Mouse (Mus musculus) embryonic facial prominence, embryonic 12.5 days (tissue): ENCODE data around the gene Uchl4. TPM values are rescaled to one million over a fixed set of nuclear protein-coding genes. Genes with fewer than 3 reads are reported as not detected.

Source experiments
- ATAC-seq: fragments of 200-750 bp; cut with Nextera tagmentation; 2 replicates; pipeline ENCODE4 v1.8.0; 2017; ENCODE audit not compliant: insufficient number of reproducible peaks, insufficient read depth, low FRiP score, low TSS enrichment
- H3K27ac ChIP-seq: fragments of 300-500 bp; sonication (generic); 2 replicates; pipeline ENCODE4 v1.5.1; 2016; ENCODE audit warnings: mild to moderate bottlenecking
- H3K27me3 ChIP-seq: fragments of 300-500 bp; sonication (generic); 2 replicates; pipeline ENCODE4 v1.6.1; 2016; ENCODE audit warnings: mild to moderate bottlenecking, moderate library complexity
- H3K36me3 ChIP-seq: fragments of 300-500 bp; sonication (generic); 2 replicates; pipeline ENCODE4 v1.6.1; 2016; ENCODE audit warnings: mild to moderate bottlenecking
- H3K4me1 ChIP-seq: fragments of 300-500 bp; sonication (generic); 2 replicates; pipeline ENCODE4 v1.6.1; 2016
- H3K4me2 ChIP-seq: fragments of 300-500 bp; sonication (generic); replicated peaks from 2 replicates; pipeline ENCODE4 v1.6.1; 2016; ENCODE audit warnings: mild to moderate bottlenecking, moderate library complexity
- H3K4me3 ChIP-seq: fragments of 300-500 bp; sonication (generic); 2 replicates; pipeline ENCODE4 v1.5.1; 2016; ENCODE audit warnings: mild to moderate bottlenecking
- H3K9ac ChIP-seq: fragments of 300-500 bp; sonication (generic); 2 replicates; pipeline ENCODE4 v1.6.1; 2016; ENCODE audit warnings: mild to moderate bottlenecking, moderate library complexity
- H3K9me3 ChIP-seq: fragments of 300-500 bp; sonication (generic); 2 replicates; pipeline ENCODE4 v1.6.1; 2016; ENCODE audit warnings: mild to moderate bottlenecking, moderate library complexity
- WGBS: fragments of 180-500 bp; shearing (Covaris S2); methylation state at CpG from one replicate; pipeline ENCODE4 v1.1.7; 2016; 5-methylcytosine and 5-hydroxymethylcytosine counted together
- polyA plus RNA-seq: library from polyadenylated mRNA; unstranded; fragments of >200 nt; fragmentation: Nextera tagmentation; extraction: Ambion mirVana; gene quantifications from 2 replicates; pipeline ENCODE4 v1.2.1, GENCODE M21; 2016

The Uchl4 gene
- polyA plus RNA-seq, 1 experiment from 2014 or later, result 3.0 TPM

GRCm38 (mm10) chr9:64216641-64217040, 18.4 kb upstream of the Uchl4 start:
- Histone ChIP-seq H3K27ac (no peak overlapping the region), H3K9me3 (no peaks in the 10 kb centered on the region), H3K4me1 (peaks cover 11% of the 10 kb centered on the region; the same call in 1 of the 2 replicates), H3K9ac (no peak overlapping the region), H3K36me3 (0 out of 2 replicates have a peak, but pooled peaks cover 5% of the 10 kb centered on the region), H3K4me2 (no peak overlapping the region), H3K27me3 (no peaks in the 10 kb centered on the region), H3K4me3 (no peak overlapping the region)
- 91% methylated on average over 2 of the region's 2 CpGs for WGBS
- ATAC-seq, result no peak

DNA sequence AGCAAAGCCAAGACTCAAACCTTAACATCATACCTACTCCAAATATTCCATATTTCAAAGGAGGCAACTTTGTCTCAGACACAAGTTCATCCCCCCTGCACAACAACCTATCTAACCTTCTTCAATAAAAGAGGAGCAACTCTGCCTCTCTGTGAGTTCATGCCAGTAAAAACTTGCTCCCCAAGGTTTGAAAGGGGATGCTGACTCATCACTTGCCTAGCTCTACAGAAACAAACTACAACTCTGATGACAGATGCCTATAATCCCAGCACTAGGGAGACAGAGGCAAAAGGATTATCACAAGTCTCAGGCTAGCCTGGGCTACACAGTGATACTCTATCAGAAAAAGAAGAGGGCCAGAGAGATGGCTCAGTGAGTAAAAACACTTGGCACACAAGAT, 17.1 kb upstream of the Uchl4 start:
- H3K9ac ChIP-seq, result no peak overlapping the region
- no peak overlapping the region for H3K27ac ChIP-seq
- no peak for ATAC-seq
- no peak overlapping the region for H3K4me3 ChIP-seq
- H3K9me3 ChIP-seq, result no peaks in the 10 kb centered on the region
- H3K36me3 ChIP-seq, result no peaks in the 10 kb centered on the region
- H3K4me1 ChIP-seq, result peaks cover 15% of the 10 kb centered on the region; the same call in 1 of the 2 replicates
- no peak overlapping the region for H3K4me2 ChIP-seq
- H3K27me3 ChIP-seq, result no peaks in the 10 kb centered on the region

DNA sequence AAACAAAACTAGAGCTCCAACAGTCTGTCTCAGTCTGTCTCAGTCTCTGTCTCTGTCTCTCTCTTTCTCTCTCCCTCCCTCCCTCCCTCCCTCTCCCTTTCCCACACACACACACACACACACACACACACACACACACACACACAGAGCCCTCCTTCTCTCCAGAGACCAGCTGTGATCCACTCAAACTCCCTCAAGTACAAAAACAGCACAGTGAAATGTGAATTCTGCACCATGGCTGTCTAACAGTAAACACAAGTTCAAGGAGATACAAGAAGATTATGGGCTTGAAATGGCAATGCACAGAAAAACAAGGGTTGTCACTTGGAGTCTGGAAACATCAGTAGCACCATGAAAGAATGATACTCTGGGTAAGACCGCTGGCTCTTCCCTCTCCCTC, 15.7 kb upstream of the Uchl4 start:
- H3K4me3 ChIP-seq, result no peak overlapping the region
- ATAC-seq, result no peak
- H3K36me3 ChIP-seq, result no peaks in the 10 kb centered on the region
- peaks cover 15% of the 10 kb centered on the region; the same call in 1 of the 2 replicates for H3K4me1 ChIP-seq
- no peak overlapping the region for H3K9ac ChIP-seq
- WGBS, result 40% methylated on average over 1 of the region's 1 CpGs
- no peak overlapping the region for H3K4me2 ChIP-seq
- H3K9me3 ChIP-seq, result no peaks in the 10 kb centered on the region
- no peaks in the 10 kb centered on the region for H3K27me3 ChIP-seq
- 0 out of 2 replicates have a peak overlapping the region, but pooled peaks have one; percentile 13 for H3K27ac ChIP-seq

DNA sequence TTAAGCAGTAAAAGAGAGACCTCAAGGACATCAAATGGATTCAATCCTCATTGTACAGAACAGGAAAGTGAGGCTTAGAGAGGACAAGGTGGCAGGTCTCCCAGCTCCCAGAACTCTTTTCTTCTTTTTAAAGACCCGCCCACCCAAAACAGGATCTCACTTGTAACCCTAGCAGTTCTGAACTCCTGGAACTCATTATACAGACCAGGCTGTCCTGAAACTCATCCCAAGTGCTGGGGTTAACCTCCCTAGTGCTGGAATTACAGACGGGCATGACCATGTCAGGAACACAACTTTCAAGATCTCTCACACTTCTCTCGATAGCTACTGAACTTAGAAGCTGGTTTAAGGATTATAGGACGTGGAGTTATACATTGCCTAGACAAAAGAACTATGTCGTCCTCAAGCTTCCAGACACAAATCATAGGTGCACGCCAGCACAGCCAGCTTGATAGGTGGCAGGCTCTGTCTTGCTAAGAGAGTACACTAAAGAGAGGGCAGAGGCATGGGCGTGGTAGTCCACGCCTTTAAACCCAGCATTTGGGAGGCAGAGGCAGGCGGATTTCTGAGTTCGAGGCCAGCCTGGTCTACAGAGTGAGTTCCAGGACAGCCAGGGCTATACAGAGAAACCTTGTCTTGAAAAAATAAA, 15.1 kb upstream of the Uchl4 start:
- Histone ChIP-seq H3K4me3 (no peak overlapping the region), H3K4me1 (peaks cover 15% of the 10 kb centered on the region; the same call in 1 of the 2 replicates), H3K9ac (no peak overlapping the region), H3K36me3 (no peaks in the 10 kb centered on the region), H3K27me3 (no peaks in the 10 kb centered on the region), H3K27ac (peak overlapping the region; percentile 13; the same call in 1 of the 2 replicates), H3K9me3 (no peaks in the 10 kb centered on the region), H3K4me2 (no peak overlapping the region)
- ATAC-seq, result no peak
- 65% methylated on average over 10 of the region's 10 CpGs for WGBS

GRCm38 (mm10) chr9:64220603-64221002, 14.4 kb upstream of the Uchl4 start:
- H3K27me3 ChIP-seq, result no peaks in the 10 kb centered on the region
- no peaks in the 10 kb centered on the region for H3K9me3 ChIP-seq
- H3K4me3 ChIP-seq, result no peak overlapping the region
- H3K27ac ChIP-seq, result no peak overlapping the region
- no peaks in the 10 kb centered on the region for H3K36me3 ChIP-seq
- no peak overlapping the region for H3K9ac ChIP-seq
- no peak for ATAC-seq
- 71% methylated on average over 1 of the region's 1 CpGs for WGBS
- H3K4me2 ChIP-seq, result no peak overlapping the region
- peaks cover 15% of the 10 kb centered on the region; the same call in 1 of the 2 replicates for H3K4me1 ChIP-seq

DNA sequence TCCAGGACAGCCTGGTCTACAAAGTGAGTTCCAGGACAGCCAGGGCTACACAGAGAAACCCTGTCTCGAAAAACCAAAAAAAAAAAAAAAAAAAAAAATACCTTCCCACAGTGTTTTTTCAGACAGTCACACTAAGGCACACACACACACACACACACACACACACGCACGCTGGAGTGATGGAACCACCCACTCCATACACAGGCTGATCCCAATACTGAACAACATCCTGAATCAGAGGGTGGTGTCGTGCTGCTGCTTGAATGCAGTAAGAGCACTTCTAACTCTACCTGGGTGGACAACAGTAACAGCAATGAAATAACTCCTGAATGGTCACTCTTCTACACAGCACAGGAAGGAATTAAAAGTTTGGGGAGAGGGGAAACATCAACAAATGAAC, 13.5 kb upstream of the Uchl4 start:
- Histone ChIP-seq H3K9ac (no peak overlapping the region), H3K36me3 (no peaks in the 10 kb centered on the region), H3K4me3 (no peak overlapping the region), H3K27ac (no peak overlapping the region), H3K9me3 (no peaks in the 10 kb centered on the region), H3K4me2 (no peak overlapping the region), H3K4me1 (peaks cover 15% of the 10 kb centered on the region; the same call in 1 of the 2 replicates), H3K27me3 (no peaks in the 10 kb centered on the region)
- 78% methylated on average over 4 of the region's 4 CpGs for WGBS
- no peak for ATAC-seq

GRCm38 (mm10) chr9:64222098-64222497, 12.9 kb upstream of the Uchl4 start:
- ATAC-seq, result no peak

DNA sequence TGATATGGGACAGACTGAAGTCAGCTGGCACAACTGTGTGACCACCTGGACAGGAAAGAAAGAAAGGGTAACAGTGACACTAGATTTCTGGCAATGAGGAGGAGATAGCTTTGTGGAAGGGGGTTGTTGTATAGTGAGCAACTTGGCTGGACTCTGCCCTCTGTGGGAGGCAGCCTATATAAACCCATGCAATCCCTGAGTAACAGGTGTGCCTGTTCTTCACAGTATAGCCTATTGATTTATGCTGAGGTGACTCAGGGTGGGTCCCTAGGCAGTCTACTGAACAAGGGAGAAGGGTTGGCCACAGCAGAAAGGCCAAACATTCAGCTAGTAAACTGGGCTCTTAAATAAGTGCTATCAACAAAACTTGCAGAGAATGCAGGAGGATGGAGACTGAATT, 9.2 kb upstream of the Uchl4 start:
- Histone ChIP-seq H3K36me3 (no peaks in the 10 kb centered on the region), H3K9ac (no peak overlapping the region), H3K9me3 (no peaks in the 10 kb centered on the region), H3K4me1 (peaks cover 15% of the 10 kb centered on the region), H3K27ac (no peak overlapping the region), H3K27me3 (no peaks in the 10 kb centered on the region), H3K4me3 (no peak overlapping the region), H3K4me2 (no peak overlapping the region)
- ATAC-seq, result no peak

More at GRCm38 (mm10) chr9:64222098-64222497, 12.9 kb upstream of the Uchl4 start:
- WGBS, result 58% methylated on average over 2 of the region's 2 CpGs
- H3K9me3 ChIP-seq, result no peaks in the 10 kb centered on the region
- H3K27me3 ChIP-seq, result no peaks in the 10 kb centered on the region
- H3K36me3 ChIP-seq, result no peaks in the 10 kb centered on the region
- H3K4me2 ChIP-seq, result no peak overlapping the region
- no peak overlapping the region for H3K4me3 ChIP-seq
- H3K9ac ChIP-seq, result no peak overlapping the region
- peaks cover 15% of the 10 kb centered on the region; the same call in 1 of the 2 replicates for H3K4me1 ChIP-seq
- no peak overlapping the region for H3K27ac ChIP-seq

- Histone ChIP-seq H3K27ac (no peak overlapping the region), H3K4me2 (no peak overlapping the region), H3K9me3 (no peaks in the 10 kb centered on the region), H3K9ac (no peak overlapping the region), H3K27me3 (no peaks in the 10 kb centered on the region), H3K36me3 (no peaks in the 10 kb centered on the region), H3K4me1 (peaks cover 30% of the 10 kb centered on the region), H3K4me3 (no peak overlapping the region)
- 82% methylated on average over 12 of the region's 12 CpGs for WGBS
- no peak for ATAC-seq
Observed at GRCm38 (mm10) chr9:64227736-64228135, 7.3 kb upstream of the Uchl4 start.

DNA sequence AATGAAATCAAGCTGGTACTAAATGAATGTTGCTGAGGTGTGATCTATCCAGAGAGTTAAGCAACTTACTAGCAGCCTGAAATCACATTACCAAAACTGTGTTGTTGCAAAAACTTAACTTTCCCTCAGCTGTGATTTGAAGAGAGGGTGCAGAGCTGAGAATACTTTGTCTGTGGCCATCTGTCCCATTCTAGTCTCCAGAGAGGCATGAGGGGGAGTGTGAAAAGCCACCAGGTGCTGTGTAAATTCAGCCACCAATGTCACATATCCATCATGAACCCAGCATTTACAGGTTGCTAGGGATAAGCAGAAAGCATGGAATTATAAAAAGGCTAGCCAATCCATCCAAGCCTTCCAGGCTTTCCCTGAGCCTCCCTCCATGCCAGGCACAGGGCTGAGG, 6.0 kb upstream of the Uchl4 start:
- no peak overlapping the region for H3K4me2 ChIP-seq
- H3K36me3 ChIP-seq, result no peaks in the 10 kb centered on the region
- H3K27me3 ChIP-seq, result no peaks in the 10 kb centered on the region
- no peak overlapping the region for H3K4me3 ChIP-seq
- H3K9me3 ChIP-seq, result no peaks in the 10 kb centered on the region
- H3K4me1 ChIP-seq, result peaks cover 41% of the 10 kb centered on the region
- ATAC-seq, result no peak
- 0 out of 2 replicates have a peak overlapping the region, but pooled peaks have one; percentile 11 for H3K27ac ChIP-seq
- H3K9ac ChIP-seq, result no peak overlapping the region

- Histone ChIP-seq H3K27me3 (no peaks in the 10 kb centered on the region), H3K36me3 (no peaks in the 10 kb centered on the region), H3K27ac (peak overlapping the region; percentile 81), H3K9ac (no peak overlapping the region), H3K4me2 (no peak overlapping the region), H3K4me3 (no peak overlapping the region), H3K4me1 (peaks cover 49% of the 10 kb centered on the region), H3K9me3 (no peaks in the 10 kb centered on the region)
- ATAC-seq, result no peak
- whole genome bisulfite sequencing, result 45% methylated on average over 5 of the region's 5 CpGs
Observed at GRCm38 (mm10) chr9:64231171-64231570, 3.8 kb upstream of the Uchl4 start.

- H3K4me2 ChIP-seq, result no peak overlapping the region
- no peak overlapping the region for H3K4me3 ChIP-seq
- no peaks in the 10 kb centered on the region for H3K36me3 ChIP-seq
- H3K4me1 ChIP-seq, result peaks cover 49% of the 10 kb centered on the region
- H3K9me3 ChIP-seq, result no peaks in the 10 kb centered on the region
- no peak overlapping the region for H3K9ac ChIP-seq
- WGBS, result 75% methylated on average over 3 of the region's 3 CpGs
- H3K27ac ChIP-seq, result peak overlapping the region; percentile 81
- no peak for ATAC-seq
- H3K27me3 ChIP-seq, result no peaks in the 10 kb centered on the region
Observed at GRCm38 (mm10) chr9:64231674-64232073, 3.3 kb upstream of the Uchl4 start.
